Mouse (Mus musculus): ENCODE measurements around the gene Prelid1. TPM values are rescaled to one million over a fixed set of nuclear protein-coding genes. Genes with fewer than 3 reads are reported as not detected.

Gene Prelid1
- polyA plus RNA-seq, 1 experiment from 2014 or later: 539 TPM

GRCm38 (mm10) chr13:55325596-55325995 is 5.3 kb downstream of the Prelid1 start:
- 78% methylated on average over 11 of the region's 11 CpGs for WGBS
- H3K4me3 ChIP-seq: no peak overlapping the region
- no peaks in the 10 kb centered on the region for H3K9me3 ChIP-seq (replicated peaks)
- H3K36me3 ChIP-seq: peaks cover 47% of the 10 kb centered on the region
- peaks cover 11% of the 10 kb centered on the region for H3K27me3 ChIP-seq (ENCODE audit: low read depth, poor library complexity, severe bottlenecking)
- peaks cover 66% of the 10 kb centered on the region for H3K4me1 ChIP-seq
- no peak for DNase-seq (ENCODE audit: low spot score)
- no peak overlapping the region for H3K27ac ChIP-seq (replicated peaks)

- Histone ChIP-seq H3K27me3 (ENCODE audit: low read depth, poor library complexity, severe bottlenecking) (peaks cover 23% of the 10 kb centered on the region), H3K9me3 (replicated peaks) (no peaks in the 10 kb centered on the region), H3K36me3 (peaks cover 45% of the 10 kb centered on the region), H3K27ac (replicated peaks) (0 out of 2 replicates have a peak overlapping the region, but pooled peaks have one; percentile 38), H3K4me1 (peaks cover 64% of the 10 kb centered on the region), H3K4me3 (no peak overlapping the region)
- WGBS: 66% methylated on average over 4 of the region's 4 CpGs
- no peak for DNase-seq (ENCODE audit: low spot score)
Measured at GRCm38 (mm10) chr13:55327169-55327568, 6.9 kb downstream of the Prelid1 start.

DNA sequence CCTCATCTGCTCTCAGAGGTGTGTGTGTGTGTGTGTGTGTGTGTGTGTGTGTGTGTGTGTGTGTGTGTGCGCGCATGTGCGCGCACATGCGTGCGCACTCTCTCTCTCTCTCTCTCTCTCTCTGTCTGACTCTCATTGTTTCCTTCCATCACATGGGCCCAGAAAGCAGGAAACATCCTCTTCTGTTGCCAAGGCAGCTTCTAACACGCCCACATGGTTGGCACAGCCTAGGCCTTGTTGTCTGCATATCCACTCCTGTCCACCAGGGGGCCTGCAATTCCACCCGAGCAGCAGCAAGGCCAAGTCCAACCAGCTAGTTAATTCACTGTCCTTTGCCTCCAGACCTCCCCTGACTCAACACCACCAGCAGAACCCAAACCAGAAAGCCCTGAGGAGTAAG is 7.3 kb downstream of the Prelid1 start:
- Histone ChIP-seq H3K27me3 (ENCODE audit: low read depth, poor library complexity, severe bottlenecking) (peaks cover 25% of the 10 kb centered on the region), H3K4me1 (peaks cover 61% of the 10 kb centered on the region), H3K36me3 (peaks cover 45% of the 10 kb centered on the region), H3K9me3 (replicated peaks) (no peaks in the 10 kb centered on the region), H3K27ac (replicated peaks) (no peak overlapping the region), H3K4me3 (peak overlapping the region; percentile 77; the same call in 1 of the 2 replicates)
- peak; percentile 81 for DNase-seq (ENCODE audit: low spot score)
- WGBS: 47% methylated on average over 8 of the region's 8 CpGs

- no peak for DNase-seq (ENCODE audit: low spot score)
- WGBS: 84% methylated on average over 6 of the region's 6 CpGs
- H3K27me3 ChIP-seq (ENCODE audit: low read depth, poor library complexity, severe bottlenecking): peaks cover 25% of the 10 kb centered on the region
Measured at GRCm38 (mm10) chr13:55328171-55328570, 7.9 kb downstream of the Prelid1 start.

DNA sequence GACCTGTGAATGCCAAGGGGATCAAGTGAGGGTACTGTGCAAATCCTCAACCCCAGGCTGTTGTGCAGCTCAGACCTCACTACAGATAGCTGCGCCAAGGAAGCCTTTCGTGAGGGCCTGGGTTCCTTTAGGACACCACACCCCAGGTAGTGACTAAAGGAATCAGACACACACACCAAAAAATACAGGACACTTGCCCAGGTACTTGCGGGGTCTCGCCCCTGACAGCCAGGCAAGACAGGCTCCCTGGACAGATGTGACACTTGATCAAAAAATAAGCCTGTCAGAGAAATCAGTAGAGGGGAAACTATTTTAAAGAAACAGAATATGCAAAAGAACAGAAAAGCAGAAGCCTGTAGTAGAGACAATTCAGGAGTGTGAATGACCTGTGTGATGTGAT is 8.3 kb downstream of the Prelid1 start:
- Histone ChIP-seq H3K27me3 (ENCODE audit: low read depth, poor library complexity, severe bottlenecking) (peaks cover 25% of the 10 kb centered on the region), H3K4me3 (peak overlapping the region; percentile 77), H3K4me1 (peaks cover 51% of the 10 kb centered on the region), H3K36me3 (peaks cover 36% of the 10 kb centered on the region), H3K27ac (replicated peaks) (peak overlapping the region; percentile 98; the same call in 1 of the 2 replicates), H3K9me3 (replicated peaks) (no peaks in the 10 kb centered on the region)
- DNase-seq (ENCODE audit: low spot score): no peak
- WGBS: 85% methylated on average over 4 of the region's 4 CpGs

More at GRCm38 (mm10) chr13:55328171-55328570, 7.9 kb downstream of the Prelid1 start:
- Histone ChIP-seq H3K4me3 (peak overlapping the region; percentile 77), H3K36me3 (peaks cover 41% of the 10 kb centered on the region), H3K9me3 (replicated peaks) (no peaks in the 10 kb centered on the region), H3K27ac (replicated peaks) (no peak overlapping the region), H3K4me1 (peaks cover 56% of the 10 kb centered on the region)

GRCm38 (mm10) chr13:55329109-55329682 is 8.9 kb downstream of the Prelid1 start:
- Histone ChIP-seq H3K27me3 (ENCODE audit: low read depth, poor library complexity, severe bottlenecking) (peaks cover 25% of the 10 kb centered on the region), H3K4me1 (peaks cover 46% of the 10 kb centered on the region), H3K9me3 (replicated peaks) (no peaks in the 10 kb centered on the region), H3K4me3 (peak overlapping the region; percentile 77), H3K27ac (replicated peaks) (peak overlapping the region; percentile 98), H3K36me3 (peaks cover 31% of the 10 kb centered on the region)
- no peak for DNase-seq (ENCODE audit: low spot score)
- 1% methylated on average over 29 of the region's 29 CpGs for WGBS

DNA sequence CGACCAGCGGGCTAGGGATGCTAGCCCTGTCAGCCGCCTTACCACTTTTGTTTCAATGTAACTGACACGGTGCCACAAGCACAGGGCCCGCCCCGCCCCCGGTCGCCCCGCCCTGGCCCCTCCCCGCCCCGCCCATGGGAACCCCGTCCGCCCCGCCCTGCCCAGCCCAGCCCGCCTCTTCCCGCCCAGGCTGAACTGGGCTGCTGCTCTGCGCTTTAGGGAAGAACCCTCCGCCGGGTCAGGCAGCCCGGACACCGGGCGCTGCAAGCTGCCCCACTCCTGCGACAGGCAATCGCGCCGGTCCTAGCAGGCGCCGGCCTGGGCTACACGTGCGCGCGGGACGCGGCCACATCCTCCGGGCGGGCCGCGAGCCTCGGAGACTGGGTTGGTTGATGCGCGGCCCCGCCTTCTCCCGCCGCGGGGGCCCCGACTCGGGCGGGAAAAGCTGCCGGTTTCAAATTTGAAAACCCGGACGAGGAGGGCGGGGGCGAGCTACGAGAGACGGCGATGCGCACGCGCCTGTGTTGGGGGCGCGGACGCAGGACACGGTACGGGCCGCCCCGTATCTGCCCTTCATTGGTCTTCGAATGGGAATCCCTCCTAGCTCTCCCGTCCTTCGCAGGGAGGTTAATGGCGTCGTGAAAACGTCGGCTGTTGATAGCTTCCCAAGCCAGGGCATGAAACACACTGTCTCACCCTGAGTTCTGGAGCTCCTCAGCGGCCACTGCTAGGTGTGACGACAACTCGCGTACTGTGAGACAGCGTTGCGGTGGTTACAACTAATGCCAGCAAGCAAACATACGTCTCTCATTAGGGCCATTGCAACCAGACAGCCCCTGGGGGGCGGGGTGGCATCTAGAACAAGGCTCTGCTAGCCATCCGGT is 9.6 kb downstream of the Prelid1 start, which contains the start of gene Mxd3:
Gene Mxd3, minus strand, starts transcription at position 141 of the 884 bp plus-strand sequence.
- no peaks in the 10 kb centered on the region for H3K9me3 ChIP-seq (replicated peaks)
- H3K27ac ChIP-seq (replicated peaks): peak within 1 kb of the TSS; percentile 98
- H3K4me1 ChIP-seq: peaks cover 46% of the 10 kb centered on the region
- DNase-seq (ENCODE audit: low spot score): peak; percentile 92
- H3K27me3 ChIP-seq (ENCODE audit: low read depth, poor library complexity, severe bottlenecking): peaks cover 25% of the 10 kb centered on the region
- H3K36me3 ChIP-seq: peaks cover 24% of the 10 kb centered on the region
- under 1% methylated on average over 82 of the region's 82 CpGs for WGBS
- H3K4me3 ChIP-seq: peak within 1 kb of the TSS; percentile 77

DNA sequence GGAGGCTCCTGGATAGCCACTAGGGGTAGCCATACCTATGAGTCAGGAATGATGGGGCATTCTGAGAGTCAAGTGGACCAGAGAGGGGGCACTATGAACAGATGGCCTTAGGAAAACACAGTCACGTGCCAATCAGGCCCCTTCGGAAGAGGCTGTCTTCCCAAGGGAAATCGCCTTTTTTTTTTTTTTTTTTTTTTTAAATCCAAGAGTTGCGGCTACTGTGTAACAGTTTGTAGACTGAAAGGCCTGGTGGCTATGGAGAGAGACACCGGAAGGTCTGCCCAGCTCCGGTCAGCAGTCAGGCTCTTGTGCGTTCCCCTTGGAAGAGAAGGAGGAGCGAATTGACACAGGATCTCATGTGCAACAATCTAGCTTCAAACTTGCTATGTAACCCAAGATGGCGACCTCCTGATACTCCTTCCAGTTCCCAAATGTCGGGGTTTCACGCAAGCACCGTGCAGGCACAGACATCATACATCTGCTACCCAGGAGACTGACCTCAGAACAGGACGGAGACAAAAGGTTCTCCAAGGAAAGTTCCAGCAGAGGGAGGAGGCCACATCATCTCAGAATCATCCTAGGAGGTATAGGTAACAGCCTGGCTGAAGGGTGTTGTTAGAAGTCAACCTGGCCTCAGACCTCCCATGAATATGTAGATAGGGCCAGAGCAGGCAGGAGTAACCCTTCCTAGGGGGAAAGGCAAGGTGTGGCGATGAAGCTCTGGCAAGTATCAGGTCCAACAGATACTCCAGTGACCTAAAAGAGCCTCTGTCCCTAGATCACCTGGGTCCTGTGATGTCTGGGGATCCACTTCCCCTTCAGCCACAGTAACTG is 10.5 kb downstream of the Prelid1 start:
- WGBS: 51% methylated on average over 14 of the region's 14 CpGs
- H3K9me3 ChIP-seq (replicated peaks): no peaks in the 10 kb centered on the region
- H3K27ac ChIP-seq (replicated peaks): peak overlapping the region; percentile 98
- H3K36me3 ChIP-seq: peaks cover 15% of the 10 kb centered on the region
- DNase-seq (ENCODE audit: low spot score): no peak
- H3K4me1 ChIP-seq: peaks cover 46% of the 10 kb centered on the region
- H3K4me3 ChIP-seq: peak overlapping the region; percentile 77
- peaks cover 25% of the 10 kb centered on the region for H3K27me3 ChIP-seq (ENCODE audit: low read depth, poor library complexity, severe bottlenecking)

- peaks cover 25% of the 10 kb centered on the region for H3K27me3 ChIP-seq (ENCODE audit: low read depth, poor library complexity, severe bottlenecking)
- WGBS: 94% methylated on average over 3 of the region's 3 CpGs
- H3K9me3 ChIP-seq (replicated peaks): no peaks in the 10 kb centered on the region
- DNase-seq (ENCODE audit: low spot score): no peak
- no peaks in the 10 kb centered on the region for H3K36me3 ChIP-seq
- H3K4me3 ChIP-seq: no peak overlapping the region
- H3K27ac ChIP-seq (replicated peaks): no peak overlapping the region
- H3K4me1 ChIP-seq: peaks cover 45% of the 10 kb centered on the region
Measured at GRCm38 (mm10) chr13:55332331-55332730, 12.0 kb downstream of the Prelid1 start.

GRCm38 (mm10) chr13:55335701-55336100 is 15.4 kb downstream of the Prelid1 start:
- 84% methylated on average over 4 of the region's 4 CpGs for WGBS
- Histone ChIP-seq H3K36me3 (no peaks in the 10 kb centered on the region), H3K4me1 (peaks cover 14% of the 10 kb centered on the region), H3K27ac (replicated peaks) (no peak overlapping the region), H3K27me3 (ENCODE audit: low read depth, poor library complexity, severe bottlenecking) (0 out of 2 replicates have a peak, but pooled peaks cover 14% of the 10 kb centered on the region), H3K4me3 (no peak overlapping the region), H3K9me3 (replicated peaks) (no peaks in the 10 kb centered on the region)
- DNase-seq (ENCODE audit: low spot score): no peak

- Histone ChIP-seq H3K9me3 (replicated peaks) (no peaks in the 10 kb centered on the region), H3K4me1 (peaks cover 7% of the 10 kb centered on the region), H3K27me3 (ENCODE audit: low read depth, poor library complexity, severe bottlenecking) (no peaks in the 10 kb centered on the region), H3K27ac (replicated peaks) (no peak overlapping the region), H3K4me3 (no peak overlapping the region), H3K36me3 (no peaks in the 10 kb centered on the region)
- WGBS: 75% methylated on average over 10 of the region's 10 CpGs
- DNase-seq (ENCODE audit: low spot score): no peak
Measured at GRCm38 (mm10) chr13:55337341-55337975, 17.2 kb downstream of the Prelid1 start.

Data from midbrain, embryonic 10.5 days (tissue).